Comparison of ENCODE assay signal across 8 mouse cellular contexts in genomic region chr15:11906021-11906570, GRCm38 (mm10). TPM values are rescaled to one million over a fixed set of nuclear protein-coding genes. Genes with fewer than 3 reads are reported as not detected.
DNase-seq lines count a peak whose midpoint lies in the region; ATAC-seq and TF ChIP-seq lines count a peak whose summit lies in the region.

No protein-coding gene starts in this region.

- peak; percentile 48; the same call in 1 of the 2 replicates for ATAC-seq in embryonic facial prominence, embryonic 15.5 days (ENCODE audit: insufficient number of reproducible peaks, low FRiP score, low TSS enrichment, low read depth)
- ATAC-seq in stomach, embryonic 15.5 days (ENCODE audit: insufficient read depth, low FRiP score, low read depth) = peak; percentile 44; the same call in 1 of the 2 replicates

- 0% methylated on average over 36 of the region's 36 CpGs for WGBS in embryonic facial prominence, embryonic 15.5 days
- WGBS in stomach, embryonic 15.5 days = under 1% methylated on average over 36 of the region's 36 CpGs

- H3K27ac ChIP-seq in left cerebral cortex, adult 2 months = peak overlapping the region; percentile 45; the same call in 1 of the 2 replicates
- peak overlapping the region; percentile 81 for H3K27ac ChIP-seq in embryonic facial prominence, embryonic 15.5 days (replicated peaks)
- peak overlapping the region; percentile 84 for H3K27ac ChIP-seq in stomach, embryonic 15.5 days

- no peaks in the 10 kb centered on the region for H3K36me3 ChIP-seq in embryonic facial prominence, embryonic 15.5 days
- no peaks in the 10 kb centered on the region for H3K36me3 ChIP-seq in stomach, embryonic 15.5 days

- no peak for TF ChIP-seq CTCF in left cerebral cortex, adult 2 months (IDR thresholded peaks at IDR 0.05)

- peak overlapping the region; percentile 58 for H3K4me3 ChIP-seq in left cerebral cortex, adult 2 months
- peak overlapping the region; percentile 59 for H3K4me3 ChIP-seq in embryonic facial prominence, embryonic 15.5 days (replicated peaks)
- peak overlapping the region; percentile 50 for H3K4me3 ChIP-seq in stomach, embryonic 15.5 days (replicated peaks)

- H3K27me3 ChIP-seq in embryonic facial prominence, embryonic 15.5 days = peaks cover 34% of the 10 kb centered on the region
- H3K27me3 ChIP-seq in stomach, embryonic 15.5 days (replicated peaks) = peaks cover 30% of the 10 kb centered on the region

- no peak for DNase-seq in left cerebral cortex, adult 2 months (ENCODE audit: extremely low spot score in 1 of 2, low spot score in 2 of 2)
- no peak for DNase-seq in left cerebral cortex, adult 11 months (ENCODE audit: low spot score)
- DNase-seq in heart, postnatal 36 days = peak; percentile 51 to 52
- DNase-seq in layer of hippocampus, adult 8-10 months (ENCODE audit: low spot score in 2 of 2) = peak; percentile 11 to 41
- peak; percentile 73 for DNase-seq in lung, postnatal 36 days
- no peak for DNase-seq in thymus, postnatal 25 days

- peak overlapping the region; percentile 55; the same call in 1 of the 2 replicates for H3K9ac ChIP-seq in embryonic facial prominence, embryonic 15.5 days
- no peak overlapping the region for H3K9ac ChIP-seq in stomach, embryonic 15.5 days

- H3K9me3 ChIP-seq in embryonic facial prominence, embryonic 15.5 days (replicated peaks) = no peaks in the 10 kb centered on the region
- H3K9me3 ChIP-seq in stomach, embryonic 15.5 days = no peaks in the 10 kb centered on the region

- peak overlapping the region; percentile 97 for H3K4me2 ChIP-seq in embryonic facial prominence, embryonic 15.5 days (replicated peaks)
- peak overlapping the region; percentile 81 for H3K4me2 ChIP-seq in stomach, embryonic 15.5 days

- peaks cover 42% of the 10 kb centered on the region for H3K4me1 ChIP-seq in embryonic facial prominence, embryonic 15.5 days
- peaks cover 30% of the 10 kb centered on the region for H3K4me1 ChIP-seq in stomach, embryonic 15.5 days

- intact Hi-C loops in left cerebral cortex, adult 2 months (cut with DNase I) = loop anchor here (2.0 kb wide), 3 partner anchors 43 to 499 kb away; no protein-coding TSS in a partner anchor
- intact Hi-C loops in heart, postnatal 36 days (cut with DNase I) = loop anchor here (2.0 kb wide), 1 partner anchor 317 kb away; no protein-coding TSS in a partner anchor

RNA-seq across cellular contexts. Expression of gene Npr3, which starts 1.0 kb away (rescaled TPM):
- total RNA-seq in left cerebral cortex, adult 2 months (2021) = 10 to 100 TPM; 14.7 to 17.0 TPM
- polyA plus RNA-seq in embryonic facial prominence, embryonic 15.5 days (2015; fragmentation: Nextera tagmentation; extraction: Ambion mirVana) = 5.3 and 5.6 TPM in 2 replicates
- total RNA-seq in heart, postnatal 36 days (2021) = 10 to 100 TPM; 28.4 to 36.8 TPM
- total RNA-seq in layer of hippocampus, adult 8-10 months (2022) = 10 to 100 TPM; 14.4 to 19.2 (median 18.0) TPM
- 4.7 and 5.0 TPM in 2 replicates for polyA plus RNA-seq in stomach, embryonic 15.5 days (2015; fragmentation: Nextera tagmentation; extraction: Ambion mirVana)

Comparison
In these comparisons a context has a peak if more than half of its experiments do, and no peak if none do; other contexts are left out.
1. DNase-seq: peak in heart, postnatal 36 days (2 of 2), layer of hippocampus, adult 8-10 months (2 of 2) and lung, postnatal 36 days (single experiment); none in left cerebral cortex, adult 2 months (0 of 2), left cerebral cortex, adult 11 months (single experiment) and thymus, postnatal 25 days (single experiment).
2. Peak in every context shown above with its lines, with median percentiles within 50 percentile points of each other: H3K27ac ChIP-seq and H3K4me3 ChIP-seq.